Mouse (Mus musculus) liver, embryonic 16.5 days (tissue): Measurements from ENCODE around the gene Tspan18. TPM values are rescaled to one million over a fixed set of nuclear protein-coding genes. Genes with fewer than 3 reads are reported as not detected.

Experiments used
- ATAC-seq: fragments of 200-750 bp; cut with Nextera tagmentation; 2 replicates; pipeline ENCODE4 v1.8.0; 2017; ENCODE audit warnings: low read depth, mild to moderate bottlenecking, moderate number of reproducible peaks, moderate library complexity
- H3K27ac ChIP-seq: fragments of 300-500 bp; sonication (generic); 2 replicates; pipeline ENCODE4 v1.5.1; 2014; ENCODE audit warnings: mild to moderate bottlenecking, low read length
- H3K27me3 ChIP-seq: fragments of 300-500 bp; sonication (generic); 2 replicates; pipeline ENCODE4 v1.6.1; 2014; ENCODE audit warnings: low read depth, low read length, mixed read lengths; ENCODE audit not compliant: control insufficient read depth, insufficient read depth
- H3K36me3 ChIP-seq: fragments of 300-500 bp; sonication (generic); 2 replicates; pipeline ENCODE4 v1.6.1; 2014; ENCODE audit warnings: mild to moderate bottlenecking; ENCODE audit not compliant: control insufficient read depth, insufficient read depth
- H3K4me1 ChIP-seq: fragments of 300-500 bp; sonication (generic); 2 replicates; pipeline ENCODE4 v1.6.1; 2014; ENCODE audit warnings: low read depth, low read length, mixed read lengths; ENCODE audit not compliant: control insufficient read depth
- H3K4me2 ChIP-seq: fragments of 300-500 bp; sonication (generic); 2 replicates; pipeline ENCODE4 v1.6.1; 2014; ENCODE audit warnings: low read depth, low read length, mixed read lengths
- H3K4me3 ChIP-seq: fragments of 300-500 bp; sonication (generic); 2 replicates; pipeline ENCODE4 v1.5.1; 2014; ENCODE audit warnings: low read depth, mild to moderate bottlenecking, low read length
- H3K9ac ChIP-seq: fragments of 300-500 bp; sonication (generic); 2 replicates; pipeline ENCODE4 v1.6.1; 2014; ENCODE audit warnings: low read depth, low read length
- H3K9me3 ChIP-seq: fragments of 300-500 bp; sonication (generic); replicated peaks from 2 replicates; pipeline ENCODE4 v1.6.1; 2016; ENCODE audit warnings: low read length; ENCODE audit not compliant: control insufficient read depth
- WGBS: fragments of 180-500 bp; shearing (Covaris S2); extraction: QIAGEN DNeasy Blood & Tissue Kit; methylation state at CpG from one replicate; pipeline ENCODE4 v1.1.7; 2014; ENCODE audit not compliant: insufficient replicate concordance; 5-methylcytosine and 5-hydroxymethylcytosine counted together
- polyA plus RNA-seq: library from polyadenylated mRNA; unstranded; fragments of >200 nt; fragmentation: Nextera tagmentation; extraction: Ambion mirVana; gene quantifications from 2 replicates; pipeline ENCODE4 v1.2.1, GENCODE M21; 2015

Tspan18 gene
- polyA plus RNA-seq, 1 experiment from 2014 or later = 2.0 TPM

- ATAC-seq = no peak
- Histone ChIP-seq H3K9me3 (no peaks in the 10 kb centered on the region), H3K9ac (no peak overlapping the region), H3K4me1 (no peaks in the 10 kb centered on the region; the same call in 1 of the 2 replicates), H3K4me2 (no peak overlapping the region), H3K4me3 (no peak overlapping the region), H3K36me3 (no peaks in the 10 kb centered on the region), H3K27ac (no peak overlapping the region), H3K27me3 (no peaks in the 10 kb centered on the region)
- 55% methylated on average over 7 of the region's 7 CpGs for WGBS
Measured at GRCm38 (mm10) chr2:93266565-93267169, 67.6 kb downstream of the Tspan18 start.

GRCm38 (mm10) chr2:93262291-93263285 lies 71.7 kb downstream of the Tspan18 start:
- H3K4me1 ChIP-seq = no peaks in the 10 kb centered on the region; the same call in 1 of the 2 replicates
- H3K27me3 ChIP-seq = no peaks in the 10 kb centered on the region
- ATAC-seq = no peak; the same call in 1 of the 2 replicates
- H3K9ac ChIP-seq = no peak overlapping the region
- no peaks in the 10 kb centered on the region for H3K36me3 ChIP-seq
- no peak overlapping the region for H3K4me3 ChIP-seq
- WGBS = 49% methylated on average over 5 of the region's 5 CpGs
- no peaks in the 10 kb centered on the region for H3K9me3 ChIP-seq
- no peak overlapping the region for H3K27ac ChIP-seq
- H3K4me2 ChIP-seq = no peak overlapping the region

GRCm38 (mm10) chr2:93261521-93262290 lies 72.6 kb downstream of the Tspan18 start:
- Histone ChIP-seq H3K27me3 (no peaks in the 10 kb centered on the region), H3K9me3 (no peaks in the 10 kb centered on the region), H3K4me1 (no peaks in the 10 kb centered on the region; the same call in 1 of the 2 replicates), H3K36me3 (no peaks in the 10 kb centered on the region), H3K4me2 (no peak overlapping the region), H3K9ac (no peak overlapping the region), H3K4me3 (no peak overlapping the region), H3K27ac (no peak overlapping the region)
- WGBS = 23% methylated on average over 6 of the region's 6 CpGs
- ATAC-seq = peak; percentile 69

- Histone ChIP-seq H3K4me2 (no peak overlapping the region), H3K27ac (no peak overlapping the region), H3K27me3 (no peaks in the 10 kb centered on the region), H3K4me1 (no peaks in the 10 kb centered on the region; the same call in 1 of the 2 replicates), H3K9ac (no peak overlapping the region), H3K36me3 (no peaks in the 10 kb centered on the region), H3K4me3 (no peak overlapping the region), H3K9me3 (no peaks in the 10 kb centered on the region)
- WGBS = 53% methylated on average over 4 of the region's 4 CpGs
- ATAC-seq = no peak
Measured at GRCm38 (mm10) chr2:93257634-93258033, 76.7 kb downstream of the Tspan18 start.

- H3K36me3 ChIP-seq = no peaks in the 10 kb centered on the region
- H3K27ac ChIP-seq = no peak overlapping the region
- H3K9me3 ChIP-seq = no peaks in the 10 kb centered on the region
- no peaks in the 10 kb centered on the region for H3K27me3 ChIP-seq
- ATAC-seq = no peak
- 62% methylated on average over 8 of the region's 8 CpGs for WGBS
- H3K4me2 ChIP-seq = no peak overlapping the region
- H3K9ac ChIP-seq = no peak overlapping the region
- no peaks in the 10 kb centered on the region; the same call in 1 of the 2 replicates for H3K4me1 ChIP-seq
- H3K4me3 ChIP-seq = no peak overlapping the region
Measured at GRCm38 (mm10) chr2:93256735-93257405, 77.4 kb downstream of the Tspan18 start.

- Histone ChIP-seq H3K9me3 (no peaks in the 10 kb centered on the region), H3K4me3 (no peak overlapping the region), H3K36me3 (no peaks in the 10 kb centered on the region), H3K9ac (no peak overlapping the region), H3K4me1 (no peaks in the 10 kb centered on the region), H3K4me2 (no peak overlapping the region), H3K27me3 (no peaks in the 10 kb centered on the region), H3K27ac (no peak overlapping the region)
- WGBS = 56% methylated on average over 9 of the region's 9 CpGs
- no peak for ATAC-seq
Measured at GRCm38 (mm10) chr2:93252356-93252755, 81.9 kb downstream of the Tspan18 start.

DNA sequence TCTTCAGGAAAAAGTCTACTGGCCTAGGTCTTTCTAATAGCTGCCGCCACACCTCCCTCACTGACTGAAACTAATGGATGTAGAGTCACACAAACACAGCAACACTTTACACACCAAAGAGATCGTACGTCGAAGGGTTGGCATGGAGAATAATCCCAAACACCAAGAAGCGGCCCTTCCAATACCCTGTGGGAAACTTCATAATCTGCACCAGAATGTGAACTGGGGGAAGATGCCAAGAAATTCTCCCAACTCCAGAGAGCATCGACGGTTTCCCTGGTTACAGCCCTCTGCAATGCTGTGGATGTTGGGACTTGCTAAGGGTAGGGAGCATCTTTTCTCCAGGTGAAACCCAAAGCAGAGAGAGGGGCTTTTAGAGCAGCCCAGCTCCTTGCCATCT lies 83.7 kb downstream of the Tspan18 start:
- H3K27ac ChIP-seq = no peak overlapping the region
- H3K4me2 ChIP-seq = no peak overlapping the region
- no peaks in the 10 kb centered on the region for H3K36me3 ChIP-seq
- WGBS = 65% methylated on average over 7 of the region's 7 CpGs
- H3K4me3 ChIP-seq = no peak overlapping the region
- no peak overlapping the region for H3K9ac ChIP-seq
- H3K9me3 ChIP-seq = no peaks in the 10 kb centered on the region
- H3K27me3 ChIP-seq = no peaks in the 10 kb centered on the region
- H3K4me1 ChIP-seq = no peaks in the 10 kb centered on the region
- no peak for ATAC-seq

DNA sequence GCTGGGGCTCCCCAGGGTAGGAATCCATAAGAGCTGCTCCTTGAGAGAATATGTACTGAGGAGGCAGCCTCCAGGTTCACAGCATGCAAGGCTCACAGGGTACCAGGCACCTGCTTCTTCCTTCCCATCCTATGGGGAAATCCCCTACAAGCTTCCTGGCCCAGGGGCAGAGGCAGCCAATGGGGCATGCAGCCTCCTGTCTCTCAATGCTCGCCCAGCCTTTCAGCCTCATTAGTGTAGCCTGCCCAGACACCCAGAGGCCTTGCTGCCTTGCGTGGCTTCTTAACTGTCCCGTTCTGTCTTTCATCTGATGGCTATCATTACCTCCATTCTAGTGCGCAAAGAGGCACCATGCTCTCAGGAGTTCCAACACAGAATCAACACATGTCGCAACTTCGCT lies 85.2 kb downstream of the Tspan18 start:
- Histone ChIP-seq H3K4me3 (no peak overlapping the region), H3K36me3 (no peaks in the 10 kb centered on the region), H3K27me3 (no peaks in the 10 kb centered on the region), H3K4me1 (no peaks in the 10 kb centered on the region), H3K9me3 (no peaks in the 10 kb centered on the region), H3K4me2 (no peak overlapping the region), H3K27ac (no peak overlapping the region), H3K9ac (no peak overlapping the region)
- WGBS = 59% methylated on average over 6 of the region's 6 CpGs
- no peak for ATAC-seq
